11 mouse cellular contexts compared by ENCODE assay signal in the genomic region with DNA sequence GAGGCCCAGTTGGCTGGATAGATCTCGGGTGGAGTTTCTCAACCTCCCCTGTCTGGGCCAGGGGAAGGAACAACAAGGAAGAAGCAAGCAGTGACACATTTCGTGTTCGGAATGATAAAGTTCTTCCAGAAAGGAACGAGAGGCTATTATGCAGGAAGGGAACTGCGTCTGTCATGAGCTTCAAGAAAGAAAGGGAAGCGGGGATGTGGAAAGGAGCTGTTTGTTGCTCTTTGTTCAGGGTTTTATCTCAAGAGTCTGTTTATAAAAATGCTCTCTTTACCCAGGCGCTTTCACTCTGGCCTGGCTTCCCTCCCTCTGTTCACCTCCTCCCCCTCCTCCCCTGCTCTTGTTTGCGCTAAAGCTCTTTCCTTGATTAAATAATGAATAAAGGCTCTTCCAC. TPM values are rescaled to one million over a fixed set of nuclear protein-coding genes. Genes with fewer than 3 reads are reported as not detected.
A peak's percentile ranks its signal among the peaks of the same experiment; 100 is the strongest.
DNase-seq lines count a peak whose midpoint lies in the region; ATAC-seq and TF ChIP-seq lines count a peak whose summit lies in the region.
"Had no signal": no experiment of that assay in that cellular context is flagged by ENCODE, and none has a peak within 500 bp of the region (broad histone marks: within the 10 kb centered on the region; RNA-seq: fewer than 3 reads in every experiment).

No protein-coding gene starts in this region.

- H3K4me2 ChIP-seq in intestine, embryonic 15.5 days (replicated peaks): peak overlapping the region; percentile 17; the same call in 1 of the 2 replicates
- no peak overlapping the region for H3K4me2 ChIP-seq in intestine, postnatal 0 days (replicated peaks; ENCODE audit: low read depth)
- H3K4me2 ChIP-seq in forebrain, embryonic 13.5 days: peak overlapping the region; percentile 27; the same call in 1 of the 2 replicates
- no peak overlapping the region for H3K4me2 ChIP-seq in hindbrain, embryonic 11.5 days (replicated peaks; ENCODE audit: low read depth, low read length)
- H3K4me2 ChIP-seq in midbrain, embryonic 15.5 days: peak overlapping the region; percentile 21; the same call in 1 of the 2 replicates
- H3K4me2 ChIP-seq: limb, embryonic 15.5 days had no signal

- ATAC-seq in intestine, embryonic 15.5 days: no peak
- ATAC-seq in intestine, postnatal 0 days: no peak
- ATAC-seq in forebrain, embryonic 13.5 days: peak; percentile 64
- ATAC-seq in hindbrain, embryonic 11.5 days (ENCODE audit: low FRiP score): peak; percentile 65; the same call in 1 of the 2 replicates
- ATAC-seq in midbrain, embryonic 15.5 days (replicated peaks): peak; percentile 67; the same call in 1 of the 2 replicates
- no peak for ATAC-seq in erythroblast, adult 5-6 weeks (replicated peaks; ENCODE audit: low FRiP score, poor library complexity, severe bottlenecking)
- ATAC-seq: intestine, embryonic 16.5 days had no signal

- no peak overlapping the region for H3K27ac ChIP-seq in intestine, embryonic 15.5 days
- no peak overlapping the region for H3K27ac ChIP-seq in intestine, postnatal 0 days (ENCODE audit: low read depth, low read length)
- 0 out of 2 replicates have a peak overlapping the region, but pooled peaks have one; percentile 40 for H3K27ac ChIP-seq in forebrain, embryonic 13.5 days
- no peak overlapping the region for H3K27ac ChIP-seq in hindbrain, embryonic 11.5 days (ENCODE audit: low read depth, low read length)
- H3K27ac ChIP-seq in midbrain, embryonic 15.5 days: peak overlapping the region; percentile 62
- H3K27ac ChIP-seq: limb, embryonic 15.5 days had no signal

- no peaks in the 10 kb centered on the region for H3K36me3 ChIP-seq in intestine, embryonic 15.5 days
- no peaks in the 10 kb centered on the region for H3K36me3 ChIP-seq in intestine, postnatal 0 days (ENCODE audit: control insufficient read depth, insufficient read depth)
- no peaks in the 10 kb centered on the region for H3K36me3 ChIP-seq in forebrain, embryonic 13.5 days (ENCODE audit: poor library complexity, severe bottlenecking)
- no peaks in the 10 kb centered on the region for H3K36me3 ChIP-seq in hindbrain, embryonic 11.5 days (ENCODE audit: control insufficient read depth, insufficient read depth, low read length)
- no peaks in the 10 kb centered on the region for H3K36me3 ChIP-seq in midbrain, embryonic 15.5 days (replicated peaks)
- H3K36me3 ChIP-seq: limb, embryonic 15.5 days had no signal

- no peak for TF ChIP-seq CTCF in intestine, postnatal 0 days (IDR thresholded peaks at IDR 0.05; ENCODE audit: low read depth)

- no peaks in the 10 kb centered on the region for H3K27me3 ChIP-seq in intestine, embryonic 15.5 days (replicated peaks)
- H3K27me3 ChIP-seq in intestine, postnatal 0 days (replicated peaks; ENCODE audit: control insufficient read depth, insufficient read depth, low read length): no peaks in the 10 kb centered on the region
- H3K27me3 ChIP-seq in forebrain, embryonic 13.5 days: no peaks in the 10 kb centered on the region
- no peaks in the 10 kb centered on the region for H3K27me3 ChIP-seq in hindbrain, embryonic 11.5 days (ENCODE audit: control insufficient read depth, insufficient read depth, low read length)
- no peaks in the 10 kb centered on the region for H3K27me3 ChIP-seq in midbrain, embryonic 15.5 days (replicated peaks)
- H3K27me3 ChIP-seq: limb, embryonic 15.5 days had no signal

- peaks cover 7% of the 10 kb centered on the region; the same call in 1 of the 2 replicates for H3K4me1 ChIP-seq in intestine, embryonic 15.5 days (replicated peaks)
- no peaks in the 10 kb centered on the region for H3K4me1 ChIP-seq in intestine, postnatal 0 days (replicated peaks; ENCODE audit: control insufficient read depth, insufficient read depth, low read length)
- H3K4me1 ChIP-seq in forebrain, embryonic 13.5 days: peaks cover 12% of the 10 kb centered on the region
- H3K4me1 ChIP-seq in hindbrain, embryonic 11.5 days (replicated peaks; ENCODE audit: control insufficient read depth, insufficient read depth, low read length): no peaks in the 10 kb centered on the region
- peaks cover 8% of the 10 kb centered on the region for H3K4me1 ChIP-seq in midbrain, embryonic 15.5 days
- H3K4me1 ChIP-seq: limb, embryonic 15.5 days had no signal

- 18% methylated on average over 8 of the region's 8 CpGs for WGBS in intestine, embryonic 15.5 days
- WGBS in intestine, postnatal 0 days: 18% methylated on average over 8 of the region's 8 CpGs
- 12% methylated on average over 8 of the region's 8 CpGs for WGBS in forebrain, embryonic 13.5 days
- WGBS in hindbrain, embryonic 11.5 days: 40% methylated on average over 8 of the region's 8 CpGs
- WGBS in midbrain, embryonic 15.5 days: 21% methylated on average over 8 of the region's 8 CpGs

- H3K9me3 ChIP-seq in intestine, embryonic 15.5 days: no peaks in the 10 kb centered on the region
- no peaks in the 10 kb centered on the region for H3K9me3 ChIP-seq in intestine, postnatal 0 days (ENCODE audit: control insufficient read depth)
- no peaks in the 10 kb centered on the region for H3K9me3 ChIP-seq in forebrain, embryonic 13.5 days (replicated peaks)
- no peaks in the 10 kb centered on the region for H3K9me3 ChIP-seq in hindbrain, embryonic 11.5 days (ENCODE audit: control insufficient read depth, low read length)
- no peaks in the 10 kb centered on the region for H3K9me3 ChIP-seq in midbrain, embryonic 15.5 days
- H3K9me3 ChIP-seq: limb, embryonic 15.5 days had no signal

- no peak for DNase-seq in hindbrain, embryonic 11.5 days (ENCODE audit: low spot score)
- no peak for DNase-seq in B cell, adult 2 months
- DNase-seq in frontal cortex, postnatal 25 days (ENCODE audit: low spot score in 2 of 2): no peak

- no peak overlapping the region for H3K4me3 ChIP-seq in intestine, embryonic 15.5 days (replicated peaks)
- no peak overlapping the region for H3K4me3 ChIP-seq in intestine, postnatal 0 days (ENCODE audit: low read depth, low read length)
- H3K4me3 ChIP-seq in forebrain, embryonic 13.5 days: no peak overlapping the region
- H3K4me3 ChIP-seq in hindbrain, embryonic 11.5 days (ENCODE audit: low read depth, low read length): no peak overlapping the region
- H3K4me3 ChIP-seq in midbrain, embryonic 15.5 days: no peak overlapping the region
- H3K4me3 ChIP-seq: limb, embryonic 15.5 days had no signal

- no peak overlapping the region for H3K9ac ChIP-seq in intestine, embryonic 15.5 days
- no peak overlapping the region for H3K9ac ChIP-seq in intestine, postnatal 0 days (ENCODE audit: low read depth, low read length)
- H3K9ac ChIP-seq in forebrain, embryonic 13.5 days: no peak overlapping the region
- H3K9ac ChIP-seq in hindbrain, embryonic 11.5 days (ENCODE audit: low read depth, low read length): no peak overlapping the region
- no peak overlapping the region for H3K9ac ChIP-seq in midbrain, embryonic 15.5 days
- H3K9ac ChIP-seq: limb, embryonic 15.5 days had no signal

RNA-seq across cellular contexts. Expression of a gene that starts 46.7 kb away (rescaled TPM):
- polyA plus RNA-seq in intestine, embryonic 15.5 days (2015; fragmentation: Nextera tagmentation; extraction: Ambion mirVana): 0.43 and 0.88 TPM in 2 replicates
- polyA plus RNA-seq in intestine, postnatal 0 days (2015; fragmentation: Nextera tagmentation; extraction: Ambion mirVana): 0.07 and 0.47 TPM in 2 replicates
- polyA plus RNA-seq in forebrain, embryonic 13.5 days (2015; fragmentation: Nextera tagmentation; extraction: Ambion mirVana): 1.6 and 2.0 TPM in 2 replicates
- polyA plus RNA-seq in hindbrain, embryonic 11.5 days (2014; fragmentation: Nextera tagmentation; extraction: Ambion mirVana): 0.32 and 0.49 TPM in 2 replicates
- polyA plus RNA-seq in midbrain, embryonic 15.5 days (2015; fragmentation: Nextera tagmentation; extraction: Ambion mirVana): 6.0 and 6.6 TPM in 2 replicates
- total RNA-seq in erythroblast, adult 5-6 weeks (2015; ENCODE audit: low replicate concordance): not detected in 2 replicates
- not detected in 2 replicates for total RNA-seq in erythroblast, adult 5-6 weeks (2017; ENCODE audit: low replicate concordance)
- total RNA-seq: CH12.LX had no signal

Comparison
In these comparisons a context has a peak if more than half of its experiments do, and no peak if none do; other contexts are left out.
1. H3K4me2 ChIP-seq: peak in intestine, embryonic 15.5 days (single experiment), forebrain, embryonic 13.5 days (single experiment) and midbrain, embryonic 15.5 days (single experiment); none in intestine, postnatal 0 days (single experiment) and hindbrain, embryonic 11.5 days (single experiment).
2. ATAC-seq: peak in forebrain, embryonic 13.5 days (single experiment), hindbrain, embryonic 11.5 days (single experiment) and midbrain, embryonic 15.5 days (single experiment); none in intestine, embryonic 15.5 days (single experiment), intestine, postnatal 0 days (single experiment) and erythroblast, adult 5-6 weeks (single experiment).
3. H3K27ac ChIP-seq: peak in forebrain, embryonic 13.5 days (single experiment) and midbrain, embryonic 15.5 days (single experiment); none in intestine, embryonic 15.5 days (single experiment), intestine, postnatal 0 days (single experiment) and hindbrain, embryonic 11.5 days (single experiment).